Mouse (Mus musculus) WW6 (cell line): ENCODE measurements at regions not wholly inside any gene's neighbourhood (a gene's known extent, or its start where the extent isn't known, plus 50 kb on each side); places are given as distances from the start of the nearest gene placed in this dataset.

Experiments used
- DNase-seq: peaks from one replicate; pipeline ENCODE4 v3.0.0-alpha.2; 2013; ENCODE audit warnings: low read depth, low spot score

GRCm38 (mm10) chr8:77774551-77775335, 50.5 kb upstream of the Ednra start:
- DNase-seq: no peak

GRCm38 (mm10) chr8:77775526-77775925, 51.3 kb upstream of the Ednra start:
- DNase-seq: no peak

GRCm38 (mm10) chr8:77777597-77777996, 53.3 kb upstream of the Ednra start:
- no peak for DNase-seq

GRCm38 (mm10) chr8:77785676-77786255, 61.5 kb upstream of the Ednra start:
- DNase-seq: no peak

GRCm38 (mm10) chr8:77794911-77795310, 70.6 kb upstream of the Ednra start:
- DNase-seq: no peak

- DNase-seq: no peak
Observed at GRCm38 (mm10) chr8:77803147-77803903, 79.1 kb upstream of the Ednra start.

GRCm38 (mm10) chr8:77804536-77804935, 80.3 kb upstream of the Ednra start:
- DNase-seq: no peak

GRCm38 (mm10) chr8:77804956-77805355, 80.7 kb upstream of the Ednra start:
- DNase-seq: no peak

GRCm38 (mm10) chr8:77805657-77806056, 81.4 kb upstream of the Ednra start:
- DNase-seq: no peak

GRCm38 (mm10) chr8:77814796-77815647, 90.8 kb upstream of the Ednra start:
- DNase-seq: no peak

- no peak for DNase-seq
Observed at GRCm38 (mm10) chr8:77815648-77815971, 91.3 kb upstream of the Ednra start.

GRCm38 (mm10) chr8:77816217-77816616, 92.0 kb upstream of the Ednra start:
- DNase-seq: no peak

GRCm38 (mm10) chr8:77825786-77826185, 101.5 kb upstream of the Ednra start:
- DNase-seq: no peak

- no peak for DNase-seq
Observed at GRCm38 (mm10) chr8:77826255-77826654, 102.0 kb upstream of the Ednra start.

GRCm38 (mm10) chr8:77828079-77828478, 103.8 kb upstream of the Ednra start:
- DNase-seq: no peak

GRCm38 (mm10) chr8:77829126-77829748, 105.0 kb upstream of the Ednra start:
- DNase-seq: no peak

GRCm38 (mm10) chr8:77829764-77830163, 105.5 kb upstream of the Ednra start:
- DNase-seq: no peak

- no peak for DNase-seq
Observed at GRCm38 (mm10) chr8:77834283-77834682, 110.0 kb upstream of the Ednra start.

- no peak for DNase-seq
Observed at GRCm38 (mm10) chr8:77836902-77837489, 112.7 kb upstream of the Ednra start.

- DNase-seq: no peak
Observed at GRCm38 (mm10) chr8:77842392-77843139, 118.3 kb upstream of the Ednra start.
